Mouse (Mus musculus) small intestine, adult 2 months (tissue): Measurements from ENCODE around the gene E2f6. TPM values are rescaled to one million over a fixed set of nuclear protein-coding genes. Genes with fewer than 3 reads are reported as not detected.

Experiments used
- H3K27ac ChIP-seq: fragments of 200-500 bp; 2 replicates; pipeline ENCODE4 v1.5.1; 2012; ENCODE audit warnings: low read depth, low read length, control low read depth, inconsistent platforms; ENCODE audit not compliant: insufficient read depth
- H3K27me3 ChIP-seq: fragments of 200-500 bp; 2 replicates; pipeline ENCODE4 v1.6.1; 2012; ENCODE audit warnings: mild to moderate bottlenecking, moderate library complexity, low read length, inconsistent platforms; ENCODE audit not compliant: control insufficient read depth, insufficient read depth
- H3K36me3 ChIP-seq: fragments of 200-500 bp; 2 replicates; pipeline ENCODE4 v1.6.1; 2012; ENCODE audit warnings: mild to moderate bottlenecking, low read length, control low read depth, inconsistent platforms; ENCODE audit not compliant: control insufficient read depth, insufficient read depth
- H3K4me1 ChIP-seq: fragments of 200-500 bp; 2 replicates; pipeline ENCODE4 v1.6.1; 2012; ENCODE audit warnings: low read length, inconsistent platforms, mixed read lengths; ENCODE audit not compliant: control insufficient read depth, insufficient read depth, insufficient read length
- H3K4me3 ChIP-seq: fragments of 200-500 bp; 2 replicates; pipeline ENCODE4 v1.5.1; 2012; ENCODE audit warnings: low read depth, mild to moderate bottlenecking, control low read depth, inconsistent platforms, low read length, moderate library complexity
- CTCF ChIP-seq: fragments of 200-500 bp; IDR thresholded peaks from 2 replicates; pipeline ENCODE4 v1.5.1; 2012; ENCODE audit warnings: low read depth, mild to moderate bottlenecking, control low read depth, inconsistent platforms, low read length, moderate library complexity, mixed read lengths; ENCODE audit not compliant: insufficient replicate concordance, insufficient read length; ENCODE audit errors: extremely low read depth
- POLR2A ChIP-seq: fragments of 200-500 bp; IDR thresholded peaks from 2 replicates; pipeline ENCODE4 v1.6.1; 2012; ENCODE audit warnings: low read depth, mild to moderate bottlenecking, control low read depth, inconsistent platforms, low read length, moderate library complexity
- WGBS: fragments of 180-500 bp; shearing (Covaris S2); methylation state at CpG from one replicate; pipeline ENCODE4 v1.1.7; 2018; 5-methylcytosine and 5-hydroxymethylcytosine counted together
- polyA plus RNA-seq: library from polyadenylated mRNA; depleted of rRNA; stranded (reverse); fragments of >200 nt; gene quantifications from 2 replicates; pipeline ENCODE4 v1.2.3, GENCODE M21; 2012

The E2f6 gene
- polyA plus RNA-seq, 1 experiment, result 6.2 TPM

GRCm38 (mm10) chr12:16769601-16770165 lies 41.1 kb upstream of the E2f6 start:
- Histone ChIP-seq H3K4me3 (no peak overlapping the region), H3K36me3 (no peaks in the 10 kb centered on the region), H3K4me1 (no peaks in the 10 kb centered on the region), H3K27me3 (no peaks in the 10 kb centered on the region), H3K27ac (no peak overlapping the region)
- TF ChIP-seq POLR2A, result no peak
- TF ChIP-seq CTCF, result no peak
- WGBS, result 68% methylated on average over 6 of the region's 6 CpGs

- TF ChIP-seq POLR2A (no peak), CTCF (no peak)
- no peak overlapping the region for H3K27ac ChIP-seq
- no peaks in the 10 kb centered on the region for H3K4me1 ChIP-seq
- WGBS, result 93% methylated on average over 4 of the region's 4 CpGs
- no peak overlapping the region for H3K4me3 ChIP-seq
- no peaks in the 10 kb centered on the region for H3K27me3 ChIP-seq
- H3K36me3 ChIP-seq, result no peaks in the 10 kb centered on the region
Observed at GRCm38 (mm10) chr12:16774605-16775004, 36.2 kb upstream of the E2f6 start.

GRCm38 (mm10) chr12:16775351-16775750 lies 35.4 kb upstream of the E2f6 start:
- no peak overlapping the region for H3K27ac ChIP-seq
- H3K36me3 ChIP-seq, result no peaks in the 10 kb centered on the region
- no peak overlapping the region for H3K4me3 ChIP-seq
- TF ChIP-seq POLR2A, result no peak
- H3K4me1 ChIP-seq, result no peaks in the 10 kb centered on the region
- WGBS, result 70% methylated on average over 3 of the region's 3 CpGs
- H3K27me3 ChIP-seq, result no peaks in the 10 kb centered on the region

GRCm38 (mm10) chr12:16778523-16778922 lies 32.2 kb upstream of the E2f6 start:
- Histone ChIP-seq H3K4me1 (peaks cover 2% of the 10 kb centered on the region; the same call in 1 of the 2 replicates), H3K36me3 (no peaks in the 10 kb centered on the region), H3K27me3 (no peaks in the 10 kb centered on the region), H3K4me3 (no peak overlapping the region), H3K27ac (no peak overlapping the region)
- 71% methylated on average over 5 of the region's 5 CpGs for WGBS
- TF ChIP-seq POLR2A (no peak), CTCF (no peak)

GRCm38 (mm10) chr12:16779165-16779564 lies 31.6 kb upstream of the E2f6 start:
- WGBS, result 77% methylated on average over 2 of the region's 2 CpGs
- Histone ChIP-seq H3K4me3 (no peak overlapping the region), H3K27ac (no peak overlapping the region), H3K36me3 (no peaks in the 10 kb centered on the region), H3K4me1 (peaks cover 2% of the 10 kb centered on the region; the same call in 1 of the 2 replicates), H3K27me3 (no peaks in the 10 kb centered on the region)
- TF ChIP-seq POLR2A, result no peak
- TF ChIP-seq CTCF, result no peak

- WGBS, result 86% methylated on average over 3 of the region's 3 CpGs
- Histone ChIP-seq H3K27me3 (no peaks in the 10 kb centered on the region), H3K27ac (no peak overlapping the region), H3K4me3 (no peak overlapping the region), H3K4me1 (peaks cover 2% of the 10 kb centered on the region; the same call in 1 of the 2 replicates), H3K36me3 (no peaks in the 10 kb centered on the region)
- TF ChIP-seq POLR2A (no peak), CTCF (no peak)
Observed at GRCm38 (mm10) chr12:16780320-16780719, 30.4 kb upstream of the E2f6 start.

- H3K36me3 ChIP-seq, result no peaks in the 10 kb centered on the region
- peaks cover 2% of the 10 kb centered on the region; the same call in 1 of the 2 replicates for H3K4me1 ChIP-seq
- H3K27ac ChIP-seq, result no peak overlapping the region
- WGBS, result 40% methylated on average over 14 of the region's 14 CpGs
- H3K27me3 ChIP-seq, result no peaks in the 10 kb centered on the region
- no peak overlapping the region for H3K4me3 ChIP-seq
- TF ChIP-seq POLR2A (no peak), CTCF (no peak)
Observed at GRCm38 (mm10) chr12:16781034-16781746, 29.6 kb upstream of the E2f6 start.
